Mouse (Mus musculus) midbrain, embryonic 11.5 days (tissue): ENCODE data around the gene Ago4. TPM values are rescaled to one million over a fixed set of nuclear protein-coding genes. Genes with fewer than 3 reads are reported as not detected.
"Not testable (repeated sequence)": the region's sequence is repeated elsewhere in the genome, so short reads cannot be mapped to it uniquely, and the experiment has no call there.

ENCODE experiments used
- ATAC-seq: fragments of 200-750 bp; cut with Nextera tagmentation; 2 replicates; pipeline ENCODE4 v1.8.0; 2017; ENCODE audit warnings: moderate TSS enrichment, moderate library complexity; ENCODE audit not compliant: low FRiP score
- DNase-seq: peaks from one replicate; pipeline ENCODE4 v3.0.0; 2015; ENCODE audit warnings: low spot score; ENCODE audit errors: missing footprints
- H3K27ac ChIP-seq: fragments of 300-500 bp; sonication (generic); 2 replicates; pipeline ENCODE4 v1.5.1; 2014; ENCODE audit warnings: low read depth, low read length
- H3K27me3 ChIP-seq: fragments of 300-500 bp; sonication (generic); 2 replicates; pipeline ENCODE4 v1.6.1; 2014; ENCODE audit warnings: mild to moderate bottlenecking, low read length, moderate library complexity, mixed read lengths; ENCODE audit not compliant: control insufficient read depth, insufficient read depth
- H3K36me3 ChIP-seq: fragments of 300-500 bp; sonication (generic); 2 replicates; pipeline ENCODE4 v1.6.1; 2014; ENCODE audit warnings: mild to moderate bottlenecking, low read length, moderate library complexity, mixed read lengths; ENCODE audit not compliant: control insufficient read depth, insufficient read depth
- H3K4me1 ChIP-seq: fragments of 300-500 bp; sonication (generic); 2 replicates; pipeline ENCODE4 v1.6.1; 2014; ENCODE audit warnings: low read length; ENCODE audit not compliant: control insufficient read depth, insufficient read depth
- H3K4me2 ChIP-seq: fragments of 300-500 bp; sonication (generic); 2 replicates; pipeline ENCODE4 v1.6.1; 2014; ENCODE audit warnings: mild to moderate bottlenecking, moderate library complexity
- H3K4me3 ChIP-seq: fragments of 300-500 bp; sonication (generic); 2 replicates; pipeline ENCODE4 v1.5.1; 2014; ENCODE audit warnings: low read depth, low read length
- H3K9ac ChIP-seq: fragments of 300-500 bp; sonication (generic); 2 replicates; pipeline ENCODE4 v1.6.1; 2014; ENCODE audit warnings: low read length
- H3K9me3 ChIP-seq: fragments of 300-500 bp; sonication (generic); 2 replicates; pipeline ENCODE4 v1.6.1; 2016; ENCODE audit warnings: low read length; ENCODE audit not compliant: control insufficient read depth
- WGBS: fragments of 180-500 bp; shearing (Covaris S2); extraction: QIAGEN DNeasy Blood & Tissue Kit; methylation state at CpG from one replicate; pipeline ENCODE4 v1.1.7; 2014; 5-methylcytosine and 5-hydroxymethylcytosine counted together
- polyA plus RNA-seq: library from polyadenylated mRNA; unstranded; fragments of >200 nt; fragmentation: Nextera tagmentation; extraction: Ambion mirVana; gene quantifications from 2 replicates; pipeline ENCODE4 v1.2.1, GENCODE M21; 2014

Ago4 gene
- polyA plus RNA-seq, 1 experiment from 2014 or later = 3.0 TPM

DNA sequence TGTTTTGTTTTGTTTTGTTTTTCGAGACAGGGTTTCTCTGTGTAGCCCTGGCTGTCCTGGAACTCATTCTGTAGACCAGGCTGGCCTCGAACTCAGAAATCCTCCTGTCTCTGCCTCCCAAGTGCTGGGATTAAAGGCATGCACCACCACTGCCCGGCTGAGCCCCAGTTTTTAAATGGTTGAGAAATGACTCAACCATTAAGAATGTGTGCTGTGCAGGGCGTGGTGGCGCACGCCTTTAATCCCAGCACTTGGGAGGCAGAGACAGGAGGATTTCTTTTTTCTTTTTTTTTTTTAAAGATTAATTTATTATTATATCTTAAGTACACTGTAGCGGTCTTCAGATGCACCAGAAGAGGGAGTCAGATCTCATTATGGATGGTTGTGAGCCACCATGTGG, 2.4 kb upstream of the Ago4 start:
- ATAC-seq, DNase-seq, H3K27ac ChIP-seq, H3K4me3 ChIP-seq, H3K4me1 ChIP-seq, H3K9me3 ChIP-seq, H3K9ac ChIP-seq, H3K36me3 ChIP-seq, H3K4me2 ChIP-seq, H3K27me3 ChIP-seq: not testable (repeated sequence)
- 92% methylated on average over 7 of the region's 7 CpGs for WGBS

DNA sequence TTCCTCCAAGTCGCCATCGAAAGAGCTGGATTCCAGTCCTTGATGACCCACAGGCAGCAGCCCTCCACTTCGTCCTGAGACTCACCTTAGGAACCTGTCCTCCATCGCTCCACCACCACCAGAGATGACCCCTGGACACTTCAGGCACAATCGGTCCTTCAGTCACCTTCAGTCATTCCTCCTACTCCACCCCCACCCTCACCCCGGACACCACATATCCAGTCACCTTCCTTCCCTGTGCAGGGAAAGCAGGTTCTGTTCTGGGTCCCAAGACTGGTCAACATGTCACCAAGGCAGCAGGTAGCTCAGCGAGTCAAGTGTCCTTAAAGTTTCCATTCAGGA, 428 bp upstream of the Ago4 start:
- DNase-seq (peak; percentile 94), ATAC-seq (peak; percentile 79)
- no peaks in the 10 kb centered on the region for H3K9me3 ChIP-seq
- H3K9ac ChIP-seq = peak overlapping the region; percentile 90
- peaks cover 7% of the 10 kb centered on the region; the same call in 1 of the 2 replicates for H3K4me1 ChIP-seq
- no peaks in the 10 kb centered on the region for H3K36me3 ChIP-seq
- H3K4me3 ChIP-seq = peak overlapping the region; percentile 92
- peak overlapping the region; percentile 92 for H3K4me2 ChIP-seq
- H3K27me3 ChIP-seq = no peaks in the 10 kb centered on the region
- no peak overlapping the region for H3K27ac ChIP-seq
- 11% methylated on average over 7 of the region's 7 CpGs for WGBS

DNA sequence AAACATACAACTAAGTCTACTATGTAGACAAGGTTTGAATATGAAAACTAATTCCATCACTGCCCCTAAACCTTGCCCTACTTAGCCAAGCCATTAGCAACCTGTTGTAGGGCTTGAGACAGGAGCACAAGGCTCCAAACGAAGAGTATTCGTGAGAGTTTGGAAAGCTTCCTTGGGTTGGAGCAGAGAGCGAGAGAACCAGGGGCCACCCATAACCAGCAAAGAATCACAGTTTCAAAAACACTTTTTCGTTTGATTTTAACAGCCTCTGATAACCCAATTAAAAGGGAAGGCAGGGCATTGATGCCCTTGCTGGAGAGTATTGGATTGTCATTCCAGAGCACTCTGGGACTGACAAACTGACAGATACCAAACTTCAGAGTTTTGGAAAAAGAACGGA, 980 bp downstream of the Ago4 start:
- ATAC-seq (no peak), DNase-seq (peak; percentile 86)
- no peak overlapping the region for H3K27ac ChIP-seq
- H3K9ac ChIP-seq = peak overlapping the region; percentile 90
- H3K4me3 ChIP-seq = peak overlapping the region; percentile 92
- no peaks in the 10 kb centered on the region for H3K36me3 ChIP-seq
- peak overlapping the region; percentile 92 for H3K4me2 ChIP-seq
- no peaks in the 10 kb centered on the region for H3K9me3 ChIP-seq
- H3K27me3 ChIP-seq = no peaks in the 10 kb centered on the region
- WGBS = 34% methylated on average over 5 of the region's 5 CpGs
- peaks cover 7% of the 10 kb centered on the region; the same call in 1 of the 2 replicates for H3K4me1 ChIP-seq

DNA sequence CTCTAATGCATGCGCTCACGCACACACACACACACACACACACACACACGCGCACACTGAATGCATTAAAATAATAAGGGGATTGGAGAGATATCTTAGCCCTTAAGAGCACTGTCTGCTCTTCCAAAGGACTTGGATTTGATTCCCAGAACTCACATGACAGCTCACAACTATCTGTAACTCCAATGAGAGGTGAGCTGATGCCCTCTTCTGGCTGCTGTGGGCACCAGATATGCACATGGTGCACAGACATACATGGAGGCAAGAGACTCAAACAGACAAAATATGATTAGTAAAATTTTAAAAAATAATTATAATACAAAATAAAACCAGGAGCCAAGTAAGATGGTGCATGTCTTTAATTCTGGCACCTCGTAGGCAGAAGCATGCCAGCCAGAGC, 6.4 kb downstream of the Ago4 start:
- H3K4me3 ChIP-seq = no peak overlapping the region
- ATAC-seq = no peak
- no peaks in the 10 kb centered on the region for H3K4me1 ChIP-seq
- no peak overlapping the region for H3K4me2 ChIP-seq
- no peak overlapping the region for H3K27ac ChIP-seq
- no peak for DNase-seq
- no peaks in the 10 kb centered on the region for H3K9me3 ChIP-seq
- H3K27me3 ChIP-seq = no peaks in the 10 kb centered on the region
- no peak overlapping the region for H3K9ac ChIP-seq
- 96% methylated on average over 5 of the region's 5 CpGs for WGBS
- H3K36me3 ChIP-seq = no peaks in the 10 kb centered on the region

DNA sequence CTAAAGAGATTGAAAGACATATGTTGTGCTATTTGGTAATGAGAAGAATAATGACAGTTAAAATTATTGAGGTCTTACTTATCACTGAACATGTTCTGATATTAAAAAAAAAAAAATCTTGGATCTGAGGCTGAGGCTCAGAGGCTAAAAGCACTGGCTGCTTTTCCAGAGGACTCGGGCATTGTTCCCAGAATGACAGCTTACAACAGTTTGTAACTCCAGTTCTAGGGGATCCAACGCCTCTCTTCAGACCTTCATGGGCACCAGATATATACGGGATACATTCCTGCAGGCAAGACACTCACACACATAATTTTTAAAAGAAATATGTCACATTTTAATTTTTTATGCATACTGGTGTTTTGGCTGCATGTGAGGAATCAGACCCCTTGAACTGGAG, 7.1 kb downstream of the Ago4 start:
- Histone ChIP-seq H3K9ac (no peak overlapping the region), H3K4me1 (no peaks in the 10 kb centered on the region), H3K27ac (no peak overlapping the region), H3K4me2 (no peak overlapping the region), H3K27me3 (no peaks in the 10 kb centered on the region), H3K9me3 (no peaks in the 10 kb centered on the region), H3K4me3 (no peak overlapping the region), H3K36me3 (no peaks in the 10 kb centered on the region)
- WGBS = 84% methylated on average over 3 of the region's 3 CpGs
- DNase-seq (no peak), ATAC-seq (no peak)

DNA sequence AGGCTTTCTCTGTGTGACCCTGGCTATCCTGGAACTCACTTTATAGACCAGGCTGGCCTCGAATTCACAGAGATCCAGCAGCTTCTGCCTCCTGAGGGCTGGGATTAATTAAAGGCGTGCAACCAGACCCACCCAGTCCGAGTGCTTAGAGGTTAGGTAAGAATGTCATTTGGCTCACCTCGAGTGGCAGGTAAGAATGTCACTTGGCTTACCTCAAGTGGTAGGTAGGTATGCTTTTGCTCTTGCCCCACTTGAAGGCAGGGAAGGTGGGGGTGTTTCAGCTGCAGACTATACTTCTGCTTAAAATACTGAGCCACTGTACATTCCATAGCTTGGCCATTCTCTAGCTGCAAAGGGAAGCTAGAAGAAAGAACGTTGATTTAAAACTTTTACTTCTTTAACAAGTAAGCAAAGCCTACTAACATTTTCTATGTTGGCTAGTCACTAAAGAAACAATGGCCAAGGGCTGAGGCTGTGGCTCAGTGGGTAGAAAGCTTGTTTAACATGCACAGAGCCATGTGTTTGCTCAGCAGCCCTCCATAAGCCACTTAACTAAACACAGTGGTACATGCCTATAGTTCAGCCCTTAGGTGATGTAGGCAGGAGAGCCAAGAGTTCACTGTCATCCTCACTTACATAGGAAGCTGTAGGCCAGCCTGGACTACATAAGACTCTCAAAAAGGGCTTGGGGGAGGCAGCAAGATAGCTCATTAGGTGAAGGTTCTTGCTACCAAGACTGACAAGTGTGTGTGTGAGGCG, 20.8 kb downstream of the Ago4 start:
- H3K4me2 ChIP-seq = no peak overlapping the region
- H3K9ac ChIP-seq = no peak overlapping the region
- no peaks in the 10 kb centered on the region for H3K27me3 ChIP-seq
- H3K4me3 ChIP-seq = no peak overlapping the region
- H3K27ac ChIP-seq = no peak overlapping the region
- H3K36me3 ChIP-seq = peaks cover 4% of the 10 kb centered on the region; the same call in 1 of the 2 replicates
- H3K4me1 ChIP-seq = no peaks in the 10 kb centered on the region
- no peak for DNase-seq
- H3K9me3 ChIP-seq = no peaks in the 10 kb centered on the region
- 81% methylated on average over 6 of the region's 6 CpGs for WGBS
- ATAC-seq = no peak

DNA sequence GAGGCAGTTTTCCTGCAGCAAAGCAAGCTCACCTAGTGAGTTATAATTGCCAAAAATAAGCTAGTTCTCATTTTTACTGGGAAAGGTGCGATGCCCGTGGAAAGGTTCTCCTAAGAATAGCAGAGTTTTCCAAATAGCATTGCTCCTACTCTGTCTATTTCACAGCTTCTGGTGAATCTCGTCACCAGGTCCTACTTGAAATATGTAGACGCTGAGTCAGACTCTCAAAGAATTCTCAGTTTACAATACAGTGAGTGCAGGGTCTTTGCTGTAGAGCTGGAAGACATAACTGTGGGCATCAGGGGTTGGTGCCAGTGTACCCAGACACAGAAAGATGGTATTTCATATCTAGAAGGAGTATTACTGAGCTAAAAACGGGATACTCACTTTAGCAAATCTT, 22.3 kb downstream of the Ago4 start:
- no peak for ATAC-seq
- H3K4me2 ChIP-seq = no peak overlapping the region
- no peak overlapping the region for H3K27ac ChIP-seq
- 87% methylated on average over 5 of the region's 5 CpGs for WGBS
- H3K9me3 ChIP-seq = no peaks in the 10 kb centered on the region
- no peak overlapping the region for H3K9ac ChIP-seq
- H3K27me3 ChIP-seq = no peaks in the 10 kb centered on the region
- DNase-seq = no peak
- peaks cover 8% of the 10 kb centered on the region for H3K36me3 ChIP-seq
- no peaks in the 10 kb centered on the region for H3K4me1 ChIP-seq
- H3K4me3 ChIP-seq = no peak overlapping the region

DNA sequence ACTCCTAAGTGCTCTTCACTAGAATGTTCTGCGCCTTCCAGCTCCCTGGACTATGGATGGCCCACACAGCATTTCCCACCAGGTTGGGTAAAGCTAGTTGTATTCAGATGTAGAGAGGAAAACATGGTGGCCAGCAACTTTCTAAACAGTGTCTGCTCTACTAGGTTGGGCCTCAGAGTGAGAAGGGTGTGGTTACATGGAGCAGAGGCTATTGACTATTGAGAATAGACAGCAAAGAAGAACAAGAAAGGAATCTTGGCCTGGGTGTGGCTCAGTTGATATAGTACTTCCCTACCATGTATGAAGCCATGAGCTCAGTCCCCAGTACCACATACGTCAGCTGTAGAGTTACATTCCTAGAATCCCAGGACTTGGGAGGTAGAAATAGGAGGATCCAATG, 24.2 kb downstream of the Ago4 start:
- H3K9me3 ChIP-seq = no peaks in the 10 kb centered on the region
- no peak overlapping the region for H3K9ac ChIP-seq
- WGBS = 94% methylated on average over 2 of the region's 2 CpGs
- no peak for ATAC-seq
- no peak for DNase-seq
- no peak overlapping the region for H3K27ac ChIP-seq
- H3K36me3 ChIP-seq = peaks cover 8% of the 10 kb centered on the region
- H3K4me1 ChIP-seq = no peaks in the 10 kb centered on the region
- no peak overlapping the region for H3K4me3 ChIP-seq
- no peaks in the 10 kb centered on the region for H3K27me3 ChIP-seq
- H3K4me2 ChIP-seq = no peak overlapping the region

DNA sequence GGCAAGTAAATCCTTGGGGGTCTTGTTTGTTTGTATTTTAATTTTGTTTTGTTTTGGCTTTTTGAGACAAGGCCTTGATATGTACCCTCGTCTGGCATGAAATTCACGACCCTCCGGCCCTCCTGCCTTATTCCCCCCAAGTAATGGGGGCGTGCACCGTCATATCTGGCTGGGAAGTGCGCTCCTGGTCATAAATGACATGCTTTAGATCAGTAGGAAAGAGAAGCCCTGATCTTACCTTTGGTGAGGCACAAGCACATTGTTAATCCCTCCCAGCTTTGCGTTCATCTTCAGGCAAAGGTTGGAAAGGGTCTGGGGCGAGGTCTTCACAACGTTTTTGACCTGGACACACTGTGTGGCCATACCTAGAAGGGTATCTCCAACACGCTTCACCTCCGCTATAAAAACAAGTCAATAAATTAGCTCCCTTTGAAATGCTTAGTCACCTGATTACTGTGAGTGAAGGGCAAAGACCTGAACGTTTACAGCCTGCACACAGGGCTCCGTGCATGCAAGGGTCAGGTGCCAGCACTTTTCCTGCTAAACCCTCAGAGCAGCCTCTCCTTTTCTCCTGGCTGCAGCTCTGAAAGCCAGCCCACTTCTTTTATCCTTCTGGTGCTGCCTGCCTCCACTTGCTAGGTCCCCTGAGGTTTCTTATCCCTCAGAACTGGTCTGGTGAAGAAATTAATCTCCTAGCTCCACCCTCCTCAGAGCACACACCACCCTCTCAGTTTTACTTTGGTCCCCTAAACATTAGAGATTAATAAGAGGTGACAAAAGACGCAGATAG, 25.0 kb downstream of the Ago4 start:
- no peak for ATAC-seq
- Histone ChIP-seq H3K36me3 (peaks cover 8% of the 10 kb centered on the region), H3K27me3 (no peaks in the 10 kb centered on the region), H3K9me3 (no peaks in the 10 kb centered on the region), H3K4me3 (no peak overlapping the region), H3K9ac (no peak overlapping the region), H3K4me1 (no peaks in the 10 kb centered on the region), H3K27ac (no peak overlapping the region), H3K4me2 (no peak overlapping the region)
- WGBS = 81% methylated on average over 14 of the region's 14 CpGs
- DNase-seq = no peak
